Mouse (Mus musculus): ENCODE data around the gene Itpr1.
A peak's percentile ranks its signal among the peaks of the same experiment; 100 is the strongest.

Gene Itpr1

DNA sequence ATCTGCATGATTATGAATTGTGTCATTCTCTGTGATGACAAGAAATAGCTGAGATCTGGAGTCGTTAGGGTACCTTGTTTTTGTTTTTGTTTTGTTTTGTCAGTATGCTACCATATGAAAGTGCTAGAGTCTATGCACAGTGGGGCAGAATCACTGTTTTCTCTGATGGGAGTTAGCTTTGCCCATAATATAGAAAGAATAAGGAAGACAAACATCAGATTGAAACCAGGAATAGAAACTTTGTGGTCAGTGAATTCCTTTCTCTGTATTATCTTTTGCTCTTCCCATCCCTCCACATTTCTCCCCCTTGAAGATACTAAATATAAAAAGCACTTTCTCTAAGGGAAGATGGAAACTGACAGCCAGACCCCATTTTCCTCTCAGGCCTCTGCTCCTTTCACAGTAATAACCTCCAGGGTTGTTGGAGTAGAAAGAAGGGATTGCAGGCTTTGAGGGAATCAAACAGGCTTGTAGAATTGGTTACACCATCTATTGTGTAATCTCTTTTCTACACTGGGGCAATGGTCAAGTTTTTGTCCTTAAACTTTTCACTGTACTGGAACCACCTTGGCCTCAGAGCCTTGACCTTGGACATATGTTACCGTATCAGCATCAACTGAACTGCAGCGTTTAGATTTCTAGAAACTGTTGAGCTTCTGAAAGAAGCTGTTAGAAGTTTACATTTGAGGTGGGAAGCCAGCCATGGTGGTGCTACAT lies 33.6 kb downstream of the Itpr1 start:
- DNase-seq = no peak

DNA sequence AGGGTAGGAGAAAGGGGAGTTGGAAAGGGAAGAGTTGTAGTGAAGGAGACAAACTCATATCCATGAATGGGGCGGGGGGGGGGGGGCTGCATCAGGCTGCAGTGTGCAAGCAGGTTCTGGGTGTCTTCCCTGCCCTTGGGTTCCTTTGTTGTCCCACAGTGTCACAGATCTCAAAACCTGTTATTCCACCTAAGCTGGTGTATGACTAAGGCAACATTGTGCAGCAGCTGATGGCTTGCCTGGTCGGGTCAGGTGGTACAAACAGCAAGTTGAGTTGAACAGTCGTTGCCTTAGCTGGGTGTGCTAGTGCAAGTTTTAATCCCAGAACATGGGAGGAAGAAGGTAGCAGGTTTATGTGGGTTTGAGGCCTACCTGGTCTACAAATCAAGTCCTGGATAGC lies 34.3 kb downstream of the Itpr1 start:
- DNase-seq = no peak

DNA sequence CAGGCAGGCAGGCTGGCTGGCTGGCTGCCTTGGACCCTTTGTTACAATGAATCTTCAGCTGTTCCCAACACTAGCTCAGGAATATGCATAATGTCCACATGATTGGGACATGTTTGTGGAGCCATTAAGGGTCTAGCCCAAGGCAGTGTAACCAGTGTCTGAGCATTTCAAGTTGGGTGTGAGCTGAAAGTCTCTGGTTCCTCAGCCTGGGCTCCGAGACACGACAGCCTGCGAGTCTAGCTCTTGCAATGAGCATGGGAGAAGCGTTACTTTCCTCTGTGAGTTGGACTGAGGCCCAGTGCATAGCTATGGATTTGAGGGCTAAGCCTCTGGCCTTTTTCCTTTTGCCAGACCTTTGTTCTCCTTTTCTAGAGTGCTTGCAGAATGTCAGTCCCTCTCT lies 35.6 kb downstream of the Itpr1 start:
- DNase-seq = peak; percentile 29 to 45

DNA sequence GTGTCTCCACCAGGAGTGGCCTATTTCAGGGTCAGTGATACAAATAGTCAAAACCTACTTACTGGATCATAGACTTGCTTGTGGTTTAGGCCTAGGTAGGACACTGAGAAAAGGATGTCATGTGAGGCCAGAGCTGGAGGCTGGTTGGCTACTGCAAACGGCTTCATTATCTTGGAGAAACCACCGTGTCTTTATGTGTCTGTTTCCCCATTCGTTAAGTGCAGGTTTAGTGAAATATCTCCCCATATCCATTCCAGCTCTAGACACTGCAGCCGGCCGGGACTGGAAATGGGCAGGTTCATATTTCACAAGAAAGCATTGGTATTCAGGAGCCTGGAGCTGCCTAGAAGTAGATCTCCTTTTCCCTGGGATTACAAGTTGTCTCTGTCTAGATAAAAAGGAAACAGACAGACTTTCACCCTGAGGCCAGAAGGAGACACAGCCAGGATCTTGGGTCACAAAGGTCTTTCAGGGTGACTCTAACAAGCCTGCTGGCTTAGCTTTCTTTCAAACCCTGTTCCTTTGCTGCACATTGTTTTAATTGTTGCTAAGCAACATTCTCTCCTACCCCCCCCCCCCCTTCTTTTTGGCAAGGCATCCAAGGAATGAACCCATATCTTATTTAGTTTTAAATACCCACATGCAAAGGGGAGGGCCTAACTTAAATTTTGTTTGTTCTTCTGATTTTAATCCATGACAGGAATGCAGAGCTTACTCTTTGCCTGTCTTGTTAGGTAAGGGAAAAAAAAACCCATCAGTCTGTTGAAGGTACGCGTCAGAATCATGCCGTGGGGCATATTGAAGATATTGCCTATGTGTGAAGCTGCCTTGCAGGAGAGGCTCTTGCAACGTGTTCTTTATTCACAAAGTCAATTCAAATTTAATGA lies 36.4 kb downstream of the Itpr1 start:
- no peak for DNase-seq

DNA sequence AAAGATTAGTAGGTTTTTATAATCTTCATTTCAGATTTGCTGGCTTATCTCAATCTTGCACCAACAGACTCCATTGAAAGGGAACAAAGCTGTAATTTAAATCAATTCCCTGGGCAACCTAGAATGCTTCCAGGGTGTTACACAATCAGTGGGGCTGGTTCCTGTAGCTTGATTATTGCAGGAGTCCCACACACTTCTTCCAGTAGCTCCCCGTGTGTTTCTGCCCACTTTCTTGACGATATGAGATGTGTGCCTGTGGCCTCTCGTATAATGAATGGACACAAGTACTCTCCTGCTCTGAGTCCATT lies 37.0 kb downstream of the Itpr1 start:
- DNase-seq = no peak

DNA sequence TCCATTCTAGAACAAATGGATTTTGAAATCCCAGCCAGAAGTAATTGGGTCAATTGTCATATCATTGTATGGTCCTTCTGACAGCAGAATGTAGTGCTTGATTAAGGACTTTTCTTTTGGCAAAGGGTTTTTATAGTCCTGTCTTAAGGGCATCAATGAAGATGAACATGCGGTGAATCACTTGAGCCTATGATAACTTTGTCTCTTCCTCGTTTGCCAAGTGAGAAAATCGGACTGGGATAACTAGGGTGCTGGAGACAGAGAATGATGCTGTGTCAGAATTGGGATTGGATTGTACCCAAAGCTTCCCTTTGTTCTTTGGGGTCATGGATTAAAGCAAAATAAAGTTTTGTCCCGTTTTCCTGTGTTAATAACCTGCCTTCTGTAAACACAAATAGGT lies 37.5 kb downstream of the Itpr1 start:
- DNase-seq = no peak

DNA sequence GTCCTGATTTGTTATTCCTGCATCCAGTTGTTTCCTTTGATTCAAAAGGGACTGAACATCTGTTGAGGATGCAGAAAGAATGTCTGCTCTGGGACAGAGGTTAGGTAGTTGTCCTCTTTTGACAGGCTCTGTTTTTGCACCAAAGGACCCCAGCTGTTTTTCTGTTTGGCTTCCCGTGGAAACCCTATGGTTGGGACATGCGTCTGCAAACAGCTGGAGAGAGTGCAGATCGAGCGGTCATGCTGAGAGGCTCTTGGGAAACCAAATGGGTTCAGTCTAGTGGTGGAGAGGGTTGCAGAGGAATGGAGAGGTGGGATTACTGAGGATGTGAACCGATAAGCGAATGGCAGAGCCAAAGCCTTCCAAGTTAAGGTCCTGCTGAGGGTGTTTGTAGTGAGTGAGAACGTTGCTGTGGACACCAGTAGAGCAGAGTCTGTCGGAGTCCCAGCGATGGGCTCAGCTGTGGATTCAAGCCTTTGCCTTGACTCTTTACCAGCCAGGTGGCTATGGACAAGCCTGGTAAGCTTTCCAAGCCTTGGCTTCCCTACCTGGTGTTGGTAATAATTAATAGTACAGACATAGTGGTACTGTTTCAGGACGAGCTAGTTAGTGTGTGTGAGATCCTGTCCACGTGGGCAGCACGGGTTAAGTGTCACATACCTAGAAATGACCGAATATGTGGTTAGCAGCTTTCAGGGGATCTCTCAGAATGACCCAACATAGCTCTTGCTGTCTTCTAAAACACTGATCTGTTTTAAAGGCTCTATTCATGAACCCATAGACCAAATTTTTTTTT lies 39.9 kb downstream of the Itpr1 start:
- no peak for DNase-seq

DNA sequence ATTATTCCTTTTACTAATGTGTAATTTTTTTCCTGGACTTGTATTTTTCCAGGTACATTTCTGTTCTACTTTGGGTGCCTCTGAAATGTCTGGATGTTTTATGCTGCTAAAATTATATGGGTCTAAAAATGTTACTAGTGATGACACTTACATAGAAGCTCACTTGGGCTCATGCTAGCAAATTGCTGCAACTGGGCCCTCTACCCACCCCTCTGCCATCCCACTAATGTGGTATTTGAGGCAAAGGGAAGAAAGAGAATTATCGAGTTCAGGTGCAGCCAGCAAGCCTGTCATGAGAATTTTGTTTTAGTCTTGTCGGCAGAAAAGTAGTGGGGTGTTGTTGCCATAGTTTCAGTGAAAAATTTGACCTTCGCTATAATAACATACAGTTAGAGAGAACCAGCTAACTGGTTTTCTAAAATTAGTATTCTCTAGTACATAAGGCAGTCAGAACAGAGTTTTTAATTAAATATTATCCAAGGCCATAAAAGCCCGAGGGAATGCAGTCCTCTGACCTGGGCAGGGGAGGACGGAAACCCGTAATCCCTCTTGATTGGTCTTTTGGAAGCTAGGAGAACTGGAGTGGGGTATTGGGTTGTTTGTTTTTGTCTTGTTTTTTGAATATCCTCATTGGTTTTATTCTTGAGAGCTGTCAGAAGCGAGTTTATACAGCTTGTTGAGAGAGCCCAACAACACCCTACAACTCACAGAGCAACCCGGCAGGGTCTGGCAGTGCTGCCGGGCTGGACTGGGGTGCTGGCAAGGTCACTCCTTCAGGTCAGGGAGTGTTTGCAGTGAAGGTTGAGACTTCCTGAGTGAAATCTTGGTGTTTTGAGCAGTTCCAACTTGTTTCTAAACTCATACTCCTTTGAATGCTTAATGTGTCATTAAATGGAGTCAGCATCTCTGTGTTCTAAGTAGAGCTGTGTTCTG lies 41.5 kb downstream of the Itpr1 start:
- DNase-seq = no peak

DNA sequence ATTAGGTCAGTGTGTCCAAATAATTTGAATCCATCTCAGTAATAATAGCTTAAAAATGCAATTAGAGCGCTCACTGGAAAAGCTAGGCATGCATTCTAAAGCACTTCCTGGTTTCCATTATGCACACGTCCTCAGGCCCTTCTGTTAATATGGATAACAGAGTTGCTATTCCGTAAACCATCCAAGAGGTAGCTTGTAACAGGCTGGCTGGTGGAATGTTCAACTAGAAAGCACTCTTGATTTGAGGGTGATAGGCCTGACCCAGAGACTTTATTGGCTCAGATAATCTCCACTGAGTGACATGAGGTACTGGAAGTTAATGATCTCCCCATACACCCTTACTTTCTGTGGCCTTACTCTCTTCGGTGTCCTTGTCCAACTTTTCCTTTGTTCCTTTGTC lies 43.0 kb downstream of the Itpr1 start:
- DNase-seq = no peak

DNA sequence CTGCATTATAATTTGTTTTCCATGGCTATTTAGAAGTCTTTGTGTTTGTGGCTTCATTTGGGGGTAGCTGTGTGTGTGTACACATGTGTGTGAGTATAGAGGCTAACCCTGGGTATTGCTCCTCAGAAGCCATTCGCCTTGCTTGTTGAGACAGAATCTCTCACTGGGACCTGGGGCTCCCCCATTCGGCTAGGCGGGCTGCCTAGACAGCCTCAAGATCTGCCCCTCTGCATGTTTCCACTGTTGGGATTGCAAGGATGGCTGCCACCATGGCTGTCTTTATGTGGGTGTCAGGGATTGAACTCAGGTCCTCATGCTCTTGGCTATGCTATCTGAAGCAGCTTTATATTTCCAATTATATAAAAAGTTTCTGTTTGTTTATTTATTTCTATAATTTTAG lies 44.3 kb downstream of the Itpr1 start:
- DNase-seq = no peak

DNA sequence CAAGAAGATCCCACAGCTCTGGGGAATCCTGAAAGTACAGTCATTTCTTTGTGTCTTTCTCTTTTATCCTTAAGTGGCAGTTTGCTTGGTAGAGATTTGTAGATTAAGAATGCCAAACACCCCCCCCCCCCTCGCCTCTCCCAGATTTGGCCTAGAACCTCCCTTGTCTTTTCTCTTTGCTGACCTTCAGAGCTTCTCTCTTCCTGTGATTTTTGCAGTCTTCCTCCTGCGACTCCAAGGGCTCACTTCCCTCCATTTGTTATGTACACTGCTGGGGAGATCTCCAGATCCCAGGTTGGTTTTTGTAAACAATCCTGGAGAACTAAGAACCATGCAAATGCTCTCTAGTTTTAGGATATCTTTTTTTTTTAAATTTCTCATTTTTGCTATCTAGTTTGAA lies 45.7 kb downstream of the Itpr1 start:
- no peak for DNase-seq

DNA sequence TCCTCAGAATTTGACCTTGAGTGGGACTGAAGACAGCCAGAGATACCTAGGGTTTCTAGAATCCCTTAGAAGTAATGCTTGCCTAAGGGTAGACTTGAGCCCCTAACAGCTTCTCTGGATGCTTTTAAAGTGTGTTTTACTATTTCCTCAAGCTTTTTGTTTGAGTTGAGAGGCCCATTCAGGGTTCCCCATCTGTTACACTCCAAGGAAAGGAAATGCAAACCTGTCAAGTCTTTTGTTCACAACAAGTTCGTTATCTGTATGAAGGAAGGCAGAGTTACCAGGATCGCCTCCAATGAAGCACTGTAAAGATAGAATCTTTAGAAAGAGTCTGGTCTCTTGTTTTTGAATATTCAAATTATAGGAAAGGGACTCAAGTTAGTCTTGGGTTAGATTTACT lies 46.8 kb downstream of the Itpr1 start:
- DNase-seq = no peak

DNA sequence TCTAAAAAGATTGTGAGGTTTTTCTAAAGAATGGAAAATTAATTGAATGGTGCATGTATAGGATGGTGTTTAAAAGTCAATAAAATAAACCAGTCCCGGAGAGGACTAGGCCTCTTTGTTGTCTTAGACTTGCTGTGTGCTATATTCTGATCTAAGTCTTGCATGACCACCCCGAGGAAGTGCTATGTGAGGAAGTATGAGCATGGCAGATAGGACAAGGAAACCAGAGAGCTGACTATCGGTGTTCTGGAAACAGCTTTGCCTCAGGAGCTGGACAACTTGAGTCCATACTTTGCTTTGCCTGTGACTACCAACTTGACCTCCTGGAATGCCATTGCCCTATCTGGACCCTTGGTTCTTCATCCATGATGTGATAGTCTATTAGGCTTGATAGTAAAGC lies 48.6 kb downstream of the Itpr1 start:
- DNase-seq = no peak

DNA sequence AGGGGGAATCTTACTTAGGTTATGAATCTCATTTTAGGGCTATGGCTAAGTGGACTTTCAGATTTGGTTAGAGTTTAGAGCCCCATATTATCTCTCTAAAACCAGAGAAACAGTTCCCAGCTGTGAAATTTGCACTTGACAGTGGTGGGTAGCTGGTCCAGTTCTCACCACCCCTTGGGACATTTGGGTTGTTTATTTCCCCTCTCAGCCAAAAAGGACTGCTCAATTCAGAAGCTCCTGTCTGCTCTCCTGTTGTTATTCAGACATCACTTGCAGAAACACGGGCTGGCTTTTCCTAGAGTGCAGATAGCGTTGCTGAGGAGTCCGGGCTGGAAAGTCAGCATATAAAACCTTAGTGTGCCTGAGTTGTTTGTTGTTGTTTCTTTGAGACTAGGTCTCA lies 51.3 kb downstream of the Itpr1 start:
- DNase-seq = no peak

DNA sequence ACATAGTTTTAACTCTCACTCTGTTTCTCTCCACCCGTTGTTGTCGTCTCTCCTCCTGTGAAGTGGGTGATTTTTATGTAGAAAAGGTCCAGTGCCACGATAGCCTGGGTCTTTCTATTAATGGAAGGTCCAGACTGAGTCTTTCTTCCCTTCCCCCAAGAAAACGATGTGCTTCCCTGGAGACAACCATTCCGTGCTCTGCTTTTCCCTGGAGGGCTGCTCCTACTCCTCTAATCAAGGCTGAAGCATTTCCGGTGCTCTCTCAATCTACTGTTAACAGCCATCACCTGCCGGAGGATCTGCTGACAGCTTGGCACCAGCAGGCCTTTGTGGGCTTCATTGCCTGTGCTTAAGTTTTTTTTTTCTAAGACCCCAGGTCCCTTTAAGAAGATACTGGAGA lies 60.6 kb downstream of the Itpr1 start:
- no peak for DNase-seq

DNA sequence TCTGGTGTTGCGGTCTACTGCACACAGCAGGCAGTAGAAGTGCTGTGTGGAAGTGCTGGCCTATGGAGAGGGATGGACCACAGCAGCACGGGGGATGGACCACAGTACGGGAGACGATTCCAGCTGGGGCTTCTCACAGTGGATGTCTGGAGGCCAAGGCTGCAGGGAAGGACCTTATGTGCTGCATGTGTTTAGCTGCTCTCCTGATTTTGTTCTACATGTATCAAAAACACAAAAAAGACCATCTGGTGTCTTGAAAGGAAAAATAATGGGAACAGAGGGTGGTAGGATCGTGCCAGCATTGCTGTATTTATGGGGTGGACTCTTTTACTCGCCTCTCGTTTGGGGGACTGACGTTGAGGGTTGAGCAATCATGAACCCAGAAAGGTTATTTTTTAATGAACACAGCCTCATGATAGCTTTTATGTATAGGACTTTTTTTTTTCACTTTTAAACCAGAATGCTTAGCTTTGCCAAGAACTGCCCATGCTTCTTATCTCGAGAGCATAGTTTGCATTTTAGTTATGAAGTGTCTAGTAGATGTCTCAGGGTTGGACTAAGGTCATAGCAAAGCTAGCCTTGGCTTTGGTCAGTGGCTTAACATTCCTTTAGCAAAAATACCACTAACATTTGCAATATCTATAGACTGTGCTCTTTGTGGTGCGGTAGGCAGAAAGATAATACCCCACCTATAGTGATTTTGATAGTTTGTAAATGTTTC lies 61.6 kb downstream of the Itpr1 start:
- peak; percentile 36 to 52 for DNase-seq

DNA sequence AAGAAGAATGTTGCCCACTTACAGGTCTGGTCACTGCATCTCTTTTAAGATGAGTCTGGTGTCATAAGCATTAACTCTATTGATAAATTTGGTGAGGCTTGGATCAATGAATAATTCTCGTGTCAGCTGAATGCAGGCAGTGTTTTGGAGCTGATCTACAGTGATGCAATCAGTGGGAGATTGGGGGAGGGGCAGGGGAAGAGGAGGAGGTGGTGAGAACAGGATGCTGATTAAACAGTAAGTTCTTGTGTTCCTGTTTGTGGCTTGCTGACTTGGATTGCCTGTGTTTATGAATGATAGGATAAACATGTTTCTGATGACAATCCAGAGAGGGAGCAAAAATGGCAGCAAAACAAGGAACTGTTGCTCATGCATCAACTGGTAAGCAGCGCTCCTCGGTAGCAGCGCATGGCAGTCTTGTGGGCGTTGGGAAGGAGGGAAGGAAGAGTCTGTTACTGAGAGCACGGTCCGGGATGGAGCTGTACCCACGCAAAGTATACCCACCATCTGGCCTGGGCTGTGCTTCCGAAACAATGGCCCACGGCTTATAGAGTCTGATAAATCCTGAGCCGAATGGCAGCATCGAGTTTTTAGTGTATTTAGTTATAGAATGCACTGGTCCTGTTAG lies 64.1 kb downstream of the Itpr1 start:
- DNase-seq = peak in 1 of 2 experiments; percentile 15

DNA sequence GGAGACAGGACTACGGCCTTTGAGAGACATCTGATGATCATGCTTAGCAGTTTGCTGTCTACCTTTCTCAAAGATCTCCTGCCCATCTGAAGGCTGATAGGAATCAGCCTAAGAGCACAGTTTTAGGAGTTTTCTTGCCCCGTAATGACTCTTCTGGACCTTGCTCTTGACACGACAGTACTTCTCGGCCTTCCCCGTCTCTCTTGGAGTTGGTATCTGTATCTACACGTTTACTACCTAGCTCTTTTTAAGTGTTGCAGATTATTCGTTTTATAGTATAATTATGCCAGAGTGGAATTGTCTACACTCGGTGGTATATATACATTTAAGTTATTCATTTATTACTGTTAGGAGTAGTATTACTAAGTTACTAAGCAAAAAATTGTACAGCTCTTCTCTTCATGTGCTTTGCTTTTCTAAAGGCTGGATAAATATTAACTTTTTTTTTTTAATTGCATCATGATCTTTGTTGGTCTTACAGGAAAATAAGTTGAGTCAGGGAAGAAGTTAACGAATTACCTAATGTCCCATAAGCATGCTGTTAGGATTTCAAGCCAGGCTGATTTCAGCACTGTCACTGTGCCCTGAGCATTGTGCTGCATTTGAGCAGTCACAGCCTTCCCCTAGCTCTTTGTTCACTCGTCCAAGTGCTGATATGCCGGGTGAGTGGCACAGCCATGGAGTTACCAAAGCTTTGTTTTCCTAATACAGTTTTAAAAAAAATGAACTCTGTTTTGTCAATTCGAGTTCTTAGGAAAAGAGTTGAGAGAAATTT lies 64.9 kb downstream of the Itpr1 start:
- no peak for DNase-seq

DNA sequence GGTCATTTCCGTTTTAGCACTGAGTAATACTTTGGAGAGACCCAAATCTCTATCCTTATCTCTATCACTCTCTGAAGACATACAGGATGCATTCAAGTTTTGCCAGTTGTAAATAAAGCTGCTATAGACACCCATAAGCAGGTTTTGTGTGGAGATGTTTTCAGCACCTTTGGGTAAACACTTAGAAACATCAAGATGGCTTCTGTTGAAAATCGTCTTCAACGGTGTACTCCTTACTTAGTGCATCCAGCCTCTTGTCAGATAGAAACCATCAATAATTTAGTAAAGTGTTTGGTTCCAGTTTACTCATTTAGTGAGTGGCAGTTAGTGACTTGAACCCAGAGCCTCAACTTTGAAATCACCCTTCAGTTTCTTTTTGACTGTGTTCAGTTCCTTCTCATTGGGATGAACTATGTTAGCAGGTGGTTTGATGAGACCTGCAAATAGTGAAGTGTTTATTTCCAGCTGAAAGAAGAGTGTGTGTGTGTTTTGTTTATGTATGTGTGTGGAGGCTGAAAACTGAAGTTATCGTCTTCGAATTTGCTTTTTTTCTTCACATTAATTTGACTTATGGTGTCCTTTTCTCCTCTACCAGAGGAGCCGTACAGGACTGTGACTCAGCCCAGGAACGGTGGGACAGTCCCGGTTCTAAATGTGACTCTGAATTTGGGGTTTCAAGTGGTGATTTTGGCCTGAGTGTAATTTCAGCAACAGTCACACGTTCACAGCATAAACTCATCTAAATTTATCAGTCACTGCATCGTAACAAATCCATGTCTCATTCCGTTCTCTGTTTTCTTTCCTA lies 66.1 kb downstream of the Itpr1 start:
- no peak for DNase-seq

DNA sequence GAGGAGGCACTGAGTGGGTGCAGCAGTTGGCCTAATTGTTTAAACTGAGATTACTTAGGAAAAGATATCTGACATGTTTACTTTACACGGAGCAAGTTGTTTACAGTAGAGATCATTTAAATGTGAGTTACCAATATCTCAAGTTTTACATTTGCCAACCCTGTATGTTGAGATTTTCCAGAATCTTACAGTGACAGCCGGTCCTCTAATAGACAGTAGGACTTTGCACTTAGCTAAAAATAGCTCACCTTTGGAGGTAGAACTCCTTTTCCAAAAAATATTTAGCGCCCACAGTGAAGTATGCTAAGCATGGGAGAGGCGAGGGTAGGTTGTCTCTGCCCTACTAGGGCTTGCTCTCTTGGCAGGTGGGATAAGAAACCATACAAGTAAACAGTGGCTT lies 69.2 kb downstream of the Itpr1 start:
- no peak for DNase-seq

All from cerebellum, postnatal 10 days (tissue).